In genomic region chr9:61416571-61416970, GRCm38 (mm10) we compare ENCODE assay signal across 23 mouse cellular contexts. TPM values are rescaled to one million over a fixed set of nuclear protein-coding genes. Genes with fewer than 3 reads are reported as not detected.
DNase-seq lines count a peak whose midpoint lies in the region; TF ChIP-seq lines count a peak whose summit lies in the region.
"Had no signal": no experiment of that assay in that cellular context is flagged by ENCODE, and none has a peak within 500 bp of the region (broad histone marks: within the 10 kb centered on the region; RNA-seq: fewer than 3 reads in every experiment).

No protein-coding gene starts in this region.

- no peak for TF ChIP-seq CTCF in kidney, adult 2 months (conservative IDR thresholded peaks at IDR 0.05; ENCODE audit: insufficient read depth, insufficient read length, low read depth, low read length)

- TF ChIP-seq POLR2A in kidney, adult 2 months (IDR thresholded peaks at IDR 0.05; ENCODE audit: low read depth, low read length): no peak

- H3K4me1 ChIP-seq in kidney, adult 2 months (ENCODE audit: control insufficient read depth, insufficient read depth, low read length): no peaks in the 10 kb centered on the region
- H3K4me1 ChIP-seq: forebrain, embryonic 13.5 days; hindbrain, embryonic 15.5 days; liver, embryonic 12.5 days; stomach, embryonic 15.5 days had no signal

- no peak overlapping the region for H3K27ac ChIP-seq in kidney, adult 2 months (ENCODE audit: insufficient read depth, low read depth, low read length)
- H3K27ac ChIP-seq: forebrain, embryonic 13.5 days; heart, embryonic 10.5 days; heart, embryonic 15.5 days; hindbrain, embryonic 15.5 days; liver, embryonic 12.5 days; stomach, embryonic 15.5 days had no signal

- peaks cover 9% of the 10 kb centered on the region for H3K36me3 ChIP-seq in kidney, adult 2 months (ENCODE audit: control insufficient read depth, insufficient read depth, low read length)

- DNase-seq in kidney, postnatal 10 days: peak; percentile 59
- no peak for DNase-seq in kidney, adult 2 months
- DNase-seq in MN1 (ENCODE audit: low spot score): peak; percentile 46
- peak; percentile 62 to 92 for DNase-seq in adrenal gland, adult (ENCODE audit: inconsistent age in 2 of 2, low spot score in 1 of 2)
- peak; percentile 62 for DNase-seq in adrenal gland, postnatal 25 days
- DNase-seq in yolk sac, embryonic 10.5 days (ENCODE audit: low spot score): no peak
- DNase-seq: B cell, adult 2 months; cerebellum, adult 8-10 months; cerebellum, postnatal 25 days; gastrocnemius, postnatal 25 days; heart, adult 11 months; heart, postnatal 36 days; liver, postnatal 0 days; lung, postnatal 36 days; right cerebral cortex, postnatal 25 days; thymus, adult 18-20 months; thymus, postnatal 25 days had no signal

- 67% methylated on average over 9 of the region's 9 CpGs for WGBS in kidney, adult 2 months

- H3K27me3 ChIP-seq in kidney, adult 2 months (replicated peaks; ENCODE audit: control insufficient read depth, insufficient read depth, low read length): no peaks in the 10 kb centered on the region
- H3K27me3 ChIP-seq: forebrain, embryonic 13.5 days; hindbrain, embryonic 15.5 days; stomach, embryonic 15.5 days had no signal

- no peak overlapping the region for H3K4me3 ChIP-seq in kidney, adult 2 months (ENCODE audit: insufficient read depth, low read depth, low read length)
- H3K4me3 ChIP-seq: forebrain, embryonic 13.5 days; heart, embryonic 10.5 days; heart, embryonic 15.5 days; hindbrain, embryonic 15.5 days; liver, embryonic 12.5 days; stomach, embryonic 15.5 days had no signal

RNA-seq across cellular contexts. Expression of gene Tle3, which starts 44.4 kb away (rescaled TPM):
- 47.2 and 50.9 TPM in 2 replicates for polyA plus RNA-seq in kidney, adult 2 months (2012; rRNA removed)
- 137 and 157 TPM in 2 replicates for total RNA-seq in adrenal gland, postnatal 25 days (2021)

Comparison
In these comparisons a context has a peak if more than half of its experiments do, and no peak if none do; other contexts are left out.
1. DNase-seq: peak in kidney, postnatal 10 days (single experiment), MN1 (single experiment), adrenal gland, adult (2 of 2) and adrenal gland, postnatal 25 days (single experiment); none in kidney, adult 2 months (single experiment) and yolk sac, embryonic 10.5 days (single experiment).